Mouse (Mus musculus) layer of hippocampus, adult 8-10 months (tissue): ENCODE data around the gene Rfx1. TPM values are rescaled to one million over a fixed set of nuclear protein-coding genes. Genes with fewer than 3 reads are reported as not detected.

ENCODE experiments used
- DNase-seq, 2 experiments: peaks; one replicate each; pipeline ENCODE4 v3.0.0; 2022; ENCODE audit warnings: low spot score in 2 of 2
- total RNA-seq, 4 experiments: library from RNA; stranded (reverse); gene quantifications; 2 replicates each; pipeline ENCODE4 v1.2.4; 2022

The Rfx1 gene
- total RNA-seq, 4 experiments from 2014 or later = 24.6 to 34.1 (median 28.3) TPM

DNA sequence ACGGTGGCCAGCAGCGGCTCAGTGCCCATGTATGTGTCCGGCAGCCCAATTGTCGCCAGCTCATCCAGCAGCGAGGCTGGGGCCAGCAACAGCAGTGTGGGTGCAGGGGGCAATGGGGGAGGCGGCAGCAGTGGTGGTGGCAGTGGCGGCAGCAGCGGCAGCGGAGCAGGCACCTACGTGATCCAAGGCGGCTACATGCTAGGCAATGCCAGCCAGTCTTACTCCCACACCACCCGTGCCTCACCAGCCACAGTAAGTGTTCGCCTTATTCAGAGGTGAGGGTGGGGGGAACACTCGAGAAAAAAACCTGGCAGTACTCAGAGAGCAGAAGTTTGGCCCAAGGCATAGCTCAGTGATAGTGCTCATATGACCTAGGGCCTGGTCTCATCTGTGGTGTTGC is 21.2 kb downstream of the Rfx1 start:
- DNase-seq = no peak

DNA sequence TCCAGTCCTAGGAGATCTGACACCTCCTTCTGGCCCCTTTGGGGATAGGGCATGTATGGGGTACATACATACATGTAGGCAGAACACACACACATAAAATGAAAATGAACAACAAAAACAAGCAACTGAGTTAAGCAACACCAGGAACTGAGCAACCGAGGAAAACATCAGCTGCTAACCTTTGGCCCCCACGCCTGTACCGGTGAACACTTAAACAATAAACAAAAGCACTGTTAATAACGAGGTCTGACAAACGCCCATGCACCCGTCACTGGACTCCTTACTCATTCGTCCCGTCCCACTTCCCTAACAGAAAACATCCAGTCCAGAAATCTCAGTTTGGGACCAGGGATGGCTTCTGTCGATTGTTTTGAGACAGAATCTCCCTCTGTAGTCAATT is 22.6 kb downstream of the Rfx1 start:
- no peak for DNase-seq

DNA sequence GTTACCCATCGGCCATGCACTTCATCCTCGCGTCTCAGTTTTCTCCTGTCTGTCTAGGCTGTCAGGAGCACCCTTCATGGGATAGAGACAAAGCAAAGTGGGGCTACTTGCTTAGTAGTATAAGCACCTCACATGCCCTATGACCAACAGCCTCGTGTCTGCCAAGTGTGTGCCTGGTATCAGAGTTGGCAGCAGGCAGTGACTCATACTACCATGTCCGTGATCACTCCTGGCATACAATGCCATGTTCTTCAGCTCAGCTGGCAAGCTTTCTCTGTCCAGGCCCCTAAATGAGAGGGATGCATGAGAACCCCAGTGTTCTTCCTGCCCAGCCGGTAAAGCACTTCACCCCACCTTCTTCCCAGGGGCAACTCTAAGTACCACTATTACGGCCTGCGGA is 24.0 kb downstream of the Rfx1 start:
- DNase-seq = peak in 1 of 2 experiments; percentile 6

DNA sequence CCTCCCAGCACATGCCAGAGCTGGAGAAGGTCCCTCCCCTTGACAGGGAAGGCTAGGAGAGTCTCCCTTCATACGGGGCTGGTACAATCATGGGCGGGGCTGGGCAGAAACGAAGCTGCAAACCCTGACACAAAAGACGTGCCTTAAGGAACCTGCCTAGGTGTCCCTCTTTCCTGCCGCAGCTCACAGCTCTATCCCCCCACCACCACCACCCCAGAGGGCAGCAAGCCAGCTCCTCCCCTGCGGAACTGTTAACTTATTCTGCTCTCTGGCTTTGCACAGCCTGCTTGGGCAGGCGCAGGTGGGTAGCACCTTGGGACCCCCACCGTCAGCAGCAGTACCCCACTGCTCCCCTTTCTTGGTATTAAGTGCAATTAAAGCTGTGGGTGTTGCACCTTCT is 29.4 kb downstream of the Rfx1 start:
- no peak for DNase-seq

DNA sequence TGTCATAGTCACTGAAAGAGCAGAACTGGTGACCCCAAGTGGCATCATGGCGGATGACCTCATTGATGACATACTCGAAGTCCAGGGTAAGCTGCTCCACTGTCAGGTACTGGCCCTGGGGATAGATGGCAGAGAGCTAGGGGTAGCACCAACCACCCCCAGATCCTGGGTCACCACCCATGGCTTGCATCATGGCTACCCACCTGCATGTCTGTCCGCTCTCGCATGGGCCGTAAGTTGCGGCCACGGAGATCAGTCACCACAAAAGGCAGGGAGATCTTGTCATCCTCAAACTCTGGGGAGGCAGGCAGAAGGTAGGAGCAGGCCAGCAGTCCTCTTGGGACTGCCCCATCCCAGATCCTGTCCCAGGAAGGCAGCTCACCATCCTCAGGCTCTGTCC is 31.7 kb downstream of the Rfx1 start:
- DNase-seq = no peak

DNA sequence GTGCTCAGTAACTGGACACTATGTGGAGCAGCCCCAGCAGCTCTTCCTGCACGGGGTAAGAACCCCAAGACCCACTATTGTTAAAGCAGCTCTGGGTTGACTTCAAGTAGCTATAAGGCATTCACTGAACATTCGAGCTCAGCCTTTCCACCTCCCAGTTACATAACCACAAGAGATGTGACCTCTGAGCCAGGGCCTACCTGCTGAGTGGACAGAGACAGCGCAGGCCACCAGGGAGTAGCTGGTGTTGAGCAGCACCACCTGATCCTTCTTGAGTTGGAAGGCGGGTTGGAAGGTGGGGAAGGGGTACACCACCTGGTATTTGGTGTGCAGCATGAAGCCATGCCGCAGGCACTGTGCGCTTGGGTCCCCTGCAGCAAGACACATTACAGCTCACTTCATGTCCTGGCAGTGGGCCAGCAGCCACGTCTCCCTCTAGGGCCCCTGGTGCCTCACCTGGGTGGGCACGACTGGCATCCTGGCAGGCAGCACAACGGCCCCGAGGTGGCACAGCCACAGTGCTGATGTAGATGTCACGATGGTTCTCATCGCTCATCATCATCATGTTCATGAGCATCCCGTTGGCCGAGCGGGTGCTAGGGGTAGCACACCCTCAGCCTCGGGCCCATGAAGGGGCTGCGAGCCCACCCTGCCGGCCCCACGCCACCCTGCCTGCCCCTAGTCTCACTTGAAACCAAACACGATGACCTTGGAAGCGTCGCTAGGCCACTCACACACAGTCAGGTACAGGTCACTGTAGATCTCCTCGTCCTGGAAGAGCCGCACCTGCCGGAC is 35.0 kb downstream of the Rfx1 start:
- peak in 1 of 2 experiments; percentile 5 for DNase-seq

DNA sequence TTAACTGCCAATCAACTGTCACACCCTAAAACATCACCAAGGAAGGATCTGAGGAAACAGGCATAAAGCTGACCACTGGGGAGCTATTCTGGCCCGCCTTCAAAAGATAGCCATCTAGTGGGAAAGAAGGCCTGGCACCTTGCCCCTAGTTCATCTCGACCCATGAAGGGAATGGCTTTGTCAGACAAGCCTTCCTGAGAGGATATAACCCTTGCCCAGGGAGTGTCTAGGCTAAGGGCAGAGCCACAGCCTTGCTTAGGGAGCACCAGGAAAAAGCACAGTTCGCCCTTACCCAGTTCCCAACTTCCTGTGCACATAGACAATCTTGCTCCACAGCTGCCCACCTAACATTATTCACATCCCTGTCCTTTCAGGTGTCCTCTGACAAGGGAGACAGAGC is 37.0 kb downstream of the Rfx1 start:
- DNase-seq = no peak

DNA sequence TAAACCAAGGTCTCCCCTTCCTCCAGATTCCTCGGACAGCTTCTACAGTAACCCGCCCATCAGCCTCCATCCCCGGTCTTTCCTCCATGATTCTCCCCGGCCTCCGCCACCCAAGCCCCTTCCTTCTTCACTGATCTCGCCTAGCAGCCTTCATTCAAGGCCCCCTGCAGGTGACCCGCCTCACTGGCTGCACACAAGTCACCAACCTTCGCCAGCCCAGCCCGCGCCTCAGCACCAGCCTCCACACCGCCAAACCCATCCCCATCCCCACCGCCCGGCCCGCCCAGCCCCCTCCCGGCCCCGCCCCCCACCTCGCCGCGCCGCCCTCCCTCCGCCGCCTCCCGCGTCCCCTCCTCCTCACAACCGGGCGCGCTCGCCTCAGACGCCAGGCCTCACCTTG is 37.6 kb downstream of the Rfx1 start:
- no peak for DNase-seq

DNA sequence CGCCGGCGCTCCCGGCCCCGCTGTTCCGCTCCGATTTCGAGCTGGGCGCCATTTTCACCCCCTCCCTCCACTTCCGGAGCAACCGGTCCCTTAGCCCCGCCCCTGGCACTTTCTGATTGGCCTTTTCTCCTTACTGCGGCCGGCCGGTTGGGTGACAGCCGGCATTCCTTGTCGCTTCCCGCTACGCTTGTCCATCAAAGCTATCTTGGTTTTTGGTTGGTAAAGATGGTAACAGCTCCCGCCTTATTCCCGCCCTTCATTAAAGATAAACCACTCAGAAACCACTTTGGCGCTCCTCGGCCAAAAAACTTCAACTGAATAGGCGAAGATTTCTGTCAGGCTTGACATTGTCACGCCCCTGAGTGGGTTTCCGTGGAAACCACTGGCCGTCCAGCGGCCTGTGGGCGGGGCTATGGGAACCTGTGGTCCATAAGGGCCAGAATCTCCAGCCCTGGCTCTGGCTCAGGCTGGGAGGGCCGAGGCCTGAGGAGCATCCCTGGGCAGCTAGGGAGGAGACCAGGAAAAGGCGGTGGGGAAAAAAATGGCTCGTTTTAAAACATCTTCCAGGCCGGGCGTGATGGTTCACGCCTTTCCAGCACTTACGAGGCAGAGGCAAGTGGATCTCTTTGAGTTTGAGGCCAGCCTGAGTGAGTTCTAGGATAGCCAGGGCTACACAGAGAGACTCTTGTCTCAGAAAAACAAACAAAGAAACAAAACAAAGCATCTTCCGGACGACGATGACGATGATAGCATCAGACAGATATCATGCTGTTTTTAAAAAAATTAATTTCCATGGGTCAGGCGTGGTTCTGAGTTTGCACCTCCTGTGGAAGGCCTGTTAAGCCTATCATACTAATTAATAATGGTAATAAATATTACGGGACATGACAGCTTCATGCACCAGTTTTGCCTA is 38.3 kb downstream of the Rfx1 start, which contains the start of gene Dcaf15:
TSS of gene Dcaf15 (minus strand) at position 72 of the 913 bp plus-strand sequence.
- peak; percentile 96 to 99 for DNase-seq

DNA sequence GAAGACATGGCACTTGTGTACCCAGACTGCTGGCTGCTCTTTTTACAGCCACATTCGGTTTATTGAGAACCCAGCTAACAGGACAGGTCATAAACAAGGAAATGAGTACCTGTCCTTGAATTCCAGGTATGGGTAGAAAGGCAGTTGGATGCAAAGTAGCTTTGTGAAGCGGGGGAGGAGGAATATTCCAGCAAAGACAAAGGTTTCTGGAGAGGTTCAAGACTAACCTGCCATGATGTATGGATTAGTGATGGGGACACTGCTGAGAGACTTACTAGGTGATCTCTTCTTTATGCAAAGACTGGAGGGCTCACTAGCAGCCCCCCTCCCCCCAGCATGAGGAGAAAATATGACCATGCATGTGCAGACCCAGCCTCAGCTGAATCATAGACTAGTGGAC is 39.0 kb downstream of the Rfx1 start:
- DNase-seq = no peak

DNA sequence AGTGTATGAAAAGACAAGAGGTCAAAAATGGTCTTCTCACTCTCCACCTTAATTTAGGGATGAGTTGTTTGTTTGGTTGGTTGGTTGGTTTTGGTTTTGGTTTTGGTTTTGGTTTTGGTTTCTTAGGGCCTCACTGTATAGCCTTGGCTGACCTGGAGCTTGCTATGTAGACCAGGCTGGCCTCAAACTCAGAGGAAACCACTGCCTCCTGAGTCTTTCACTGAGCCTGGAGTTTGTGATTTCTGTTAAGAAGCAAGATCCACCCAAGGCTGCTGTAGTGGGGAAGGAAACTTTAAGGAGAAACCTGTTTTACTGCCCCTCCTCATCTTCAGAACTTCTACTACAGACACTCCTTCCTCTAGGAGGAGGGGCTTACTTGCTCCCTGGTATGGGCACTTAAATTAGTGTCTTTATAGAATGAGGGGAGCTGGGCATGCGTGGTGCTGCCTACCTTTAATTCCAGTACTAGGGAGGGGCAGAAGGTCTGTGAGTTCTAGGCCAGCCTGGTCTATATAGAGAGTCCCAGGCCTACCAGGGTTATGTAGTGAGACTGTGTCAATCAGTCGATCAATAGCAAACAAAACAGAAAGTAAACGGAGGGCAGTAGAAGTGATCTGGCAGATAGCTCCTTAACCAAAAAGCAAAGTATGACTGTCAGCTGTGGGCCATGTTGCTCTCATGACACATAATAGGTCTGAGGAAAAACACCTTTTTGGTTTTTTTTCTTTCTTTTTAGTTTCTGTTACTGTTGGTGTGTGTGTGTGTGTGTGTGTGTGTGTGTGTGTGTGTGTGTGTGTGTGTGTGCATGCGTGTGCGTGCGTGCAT is 39.8 kb downstream of the Rfx1 start:
- no peak for DNase-seq

DNA sequence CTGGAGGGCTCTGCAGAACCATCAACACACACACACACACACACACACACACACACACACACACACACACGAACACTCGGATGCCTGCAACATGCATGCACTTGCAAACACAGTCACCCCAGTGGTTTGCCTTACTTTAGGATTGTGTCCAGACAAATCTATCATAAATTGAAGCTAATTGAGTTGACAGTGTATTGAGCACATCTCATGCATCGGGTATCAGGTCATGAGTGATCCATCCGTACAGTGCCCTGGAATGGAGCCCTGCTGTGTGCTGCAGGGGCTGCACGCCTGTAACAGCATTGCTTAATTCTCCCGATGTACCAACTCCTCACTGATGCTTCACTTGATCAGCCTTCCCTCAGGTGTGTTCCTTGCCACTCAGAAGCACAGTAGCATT is 49.0 kb downstream of the Rfx1 start:
- DNase-seq = no peak

DNA sequence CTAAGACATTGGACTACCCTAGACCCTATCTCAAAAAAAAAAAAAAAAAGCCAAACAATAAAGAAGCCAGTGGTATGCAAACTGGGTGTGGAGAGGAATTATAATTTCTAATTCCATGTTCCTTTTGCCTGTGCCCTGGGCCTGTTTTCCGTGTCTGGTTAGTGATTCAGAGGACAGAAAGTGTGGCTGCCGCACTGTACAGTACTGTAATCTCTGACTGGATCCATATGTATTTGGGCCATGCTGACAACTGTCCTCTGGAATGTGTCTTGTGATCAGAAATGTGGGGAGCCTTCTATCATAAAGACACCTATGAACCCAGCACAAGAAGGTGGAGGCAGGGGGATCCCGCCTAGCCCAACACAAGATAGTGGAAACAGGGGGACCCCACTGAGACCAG is 55.5 kb downstream of the Rfx1 start:
- no peak for DNase-seq

DNA sequence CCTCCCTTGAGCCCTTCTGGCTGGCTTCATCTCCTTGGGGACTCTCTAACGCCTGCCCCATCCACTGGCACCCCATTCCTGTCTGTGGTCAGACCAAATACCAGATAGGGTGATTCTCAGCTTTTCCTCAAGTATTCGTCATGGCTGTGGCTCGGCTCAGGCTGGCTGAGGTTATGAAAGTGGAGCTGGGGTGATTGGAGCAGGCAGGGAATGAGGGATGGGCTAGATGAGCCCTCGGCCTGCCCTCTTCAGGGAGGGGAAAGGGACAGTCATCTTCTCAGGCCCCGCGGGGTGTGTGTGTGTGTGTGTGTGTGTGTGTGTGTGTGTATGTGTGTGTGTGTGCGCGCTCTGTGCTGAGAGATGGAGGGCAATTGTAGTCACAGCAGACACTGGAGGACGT is 59.0 kb downstream of the Rfx1 start, which contains the start of gene Podnl1:
TSS of gene Podnl1 (plus strand) at position 334 of the 400 bp plus-strand sequence.
- no peak for DNase-seq

DNA sequence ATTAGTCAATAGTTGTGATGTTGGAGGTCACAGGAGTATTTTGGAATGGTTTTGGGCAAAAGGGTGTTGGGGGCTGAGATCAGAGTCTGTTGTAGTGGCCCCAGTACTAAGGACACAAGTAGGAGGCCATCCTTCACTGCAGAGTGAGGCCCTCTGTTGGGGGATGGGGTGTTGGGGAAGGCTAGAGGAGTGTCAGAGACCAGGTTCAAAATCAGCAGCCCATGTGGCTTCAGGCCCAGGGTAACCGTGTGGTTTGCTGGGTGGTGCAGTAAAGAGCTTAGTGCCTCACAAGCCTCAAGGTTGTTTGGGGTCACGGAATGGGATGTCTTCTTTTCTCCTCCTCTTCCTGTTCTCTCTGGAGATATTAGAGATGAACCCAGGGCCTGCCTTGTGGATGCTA is 60.1 kb downstream of the Rfx1 start:
- no peak for DNase-seq

DNA sequence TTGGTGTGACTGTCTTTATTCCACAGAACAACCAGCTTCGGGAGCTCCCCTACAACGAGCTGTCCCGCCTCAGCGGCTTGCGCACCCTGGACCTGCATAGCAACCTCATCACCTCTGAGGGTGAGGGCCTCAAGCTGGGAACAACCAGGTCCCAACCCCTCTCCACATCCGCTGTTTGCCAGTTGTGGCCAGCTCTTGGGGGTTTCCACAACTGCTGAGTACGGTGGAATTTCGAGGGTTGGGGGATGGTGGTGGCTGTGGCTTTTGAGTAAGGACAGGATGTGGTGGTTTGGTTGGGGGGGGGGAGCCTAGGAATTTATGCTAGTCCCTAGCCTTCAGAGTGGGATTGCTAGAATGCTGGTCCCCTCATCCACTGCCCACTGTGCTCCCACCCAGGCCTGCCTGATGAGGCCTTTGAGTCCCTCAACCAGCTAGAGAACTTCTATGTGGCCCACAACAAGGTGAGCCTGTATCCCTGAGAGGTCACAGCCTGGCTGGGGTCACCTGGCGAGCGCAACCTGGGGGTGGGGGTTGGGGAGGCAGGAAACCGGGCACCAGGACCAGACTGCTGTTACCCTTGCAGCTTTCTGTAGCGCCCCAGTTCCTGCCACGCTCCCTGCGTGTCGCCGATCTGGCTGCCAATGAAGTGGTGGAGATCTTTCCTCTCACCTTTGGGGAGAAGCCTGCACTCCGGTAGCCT is 60.7 kb downstream of the Rfx1 start:
- DNase-seq = no peak

DNA sequence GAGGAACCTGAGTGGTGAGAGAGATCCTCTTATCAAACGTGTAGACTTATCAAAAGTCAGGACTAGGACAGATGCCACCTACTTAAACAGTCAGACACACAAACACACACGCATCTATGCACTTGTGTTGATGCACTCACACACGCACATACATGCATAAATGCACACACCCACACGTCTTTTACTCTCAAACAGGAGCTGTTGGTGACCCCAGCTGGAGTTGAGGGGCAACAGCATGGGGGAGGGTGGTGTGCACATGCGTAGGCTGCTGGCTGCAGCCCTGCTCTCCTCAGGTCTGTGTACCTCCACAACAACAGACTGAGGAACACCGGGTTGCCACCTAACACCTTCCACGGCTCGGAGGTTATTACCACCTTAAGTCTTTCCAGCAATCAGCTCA is 61.6 kb downstream of the Rfx1 start:
- DNase-seq = no peak

DNA sequence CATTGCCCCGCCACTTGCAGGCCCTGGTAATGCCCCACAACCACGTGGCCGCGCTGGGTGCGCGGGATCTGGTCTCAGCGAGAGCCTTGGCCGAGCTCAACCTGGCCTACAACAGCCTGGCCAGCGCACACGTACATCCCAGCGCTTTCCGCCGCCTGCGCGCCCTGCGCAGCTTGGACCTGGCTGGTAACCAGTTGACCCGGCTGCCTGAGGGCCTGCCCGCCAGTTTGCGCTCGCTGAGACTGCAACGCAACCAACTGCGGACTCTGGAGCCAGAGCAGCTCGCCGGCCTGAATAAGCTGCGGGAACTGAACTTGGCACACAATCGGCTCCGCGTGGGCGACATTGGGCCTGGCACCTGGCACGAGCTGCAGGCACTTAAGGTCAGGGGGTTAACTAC is 64.2 kb downstream of the Rfx1 start:
- DNase-seq = peak in 1 of 2 experiments; percentile 5

DNA sequence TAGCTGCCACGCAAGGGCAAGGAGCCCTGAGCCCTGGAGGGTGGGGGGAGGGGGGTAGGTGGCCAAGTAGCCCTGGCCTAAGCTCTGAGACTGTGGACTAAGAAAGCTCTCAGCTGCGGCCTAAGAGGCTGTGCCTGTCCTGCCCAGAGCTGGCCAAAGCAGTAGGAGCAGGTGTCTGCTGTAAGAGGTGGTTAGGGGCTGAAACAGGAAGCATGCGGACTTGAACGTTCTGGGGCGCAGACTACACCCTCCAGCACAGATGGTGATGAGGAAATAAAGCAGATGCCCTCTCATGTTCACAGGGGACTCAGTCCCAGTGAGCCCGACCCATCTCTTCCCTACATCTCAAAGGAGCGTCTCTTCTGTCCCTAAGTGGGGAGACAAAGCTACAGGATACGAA is 65.6 kb downstream of the Rfx1 start:
- DNase-seq = peak in 1 of 2 experiments; percentile 13

DNA sequence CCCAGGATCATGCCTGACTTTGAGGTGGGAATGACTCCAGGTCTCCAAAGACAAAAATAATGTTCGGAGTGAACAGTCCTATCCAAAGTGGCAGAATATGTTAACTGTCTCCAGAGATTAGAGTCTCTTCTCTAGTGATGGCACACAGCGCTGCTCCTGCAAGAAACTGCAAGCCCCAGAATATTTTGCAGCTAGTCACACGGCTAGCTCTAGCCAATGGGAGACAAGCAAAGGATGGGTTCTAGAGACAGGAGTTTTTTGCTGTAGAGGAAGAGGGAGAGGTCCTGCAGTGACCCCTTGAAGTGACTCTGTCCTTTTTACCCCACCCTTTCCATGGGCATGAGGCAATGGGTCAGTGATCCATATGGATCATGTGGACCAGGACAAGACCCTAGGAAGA is 71.2 kb downstream of the Rfx1 start:
- DNase-seq = no peak

DNA sequence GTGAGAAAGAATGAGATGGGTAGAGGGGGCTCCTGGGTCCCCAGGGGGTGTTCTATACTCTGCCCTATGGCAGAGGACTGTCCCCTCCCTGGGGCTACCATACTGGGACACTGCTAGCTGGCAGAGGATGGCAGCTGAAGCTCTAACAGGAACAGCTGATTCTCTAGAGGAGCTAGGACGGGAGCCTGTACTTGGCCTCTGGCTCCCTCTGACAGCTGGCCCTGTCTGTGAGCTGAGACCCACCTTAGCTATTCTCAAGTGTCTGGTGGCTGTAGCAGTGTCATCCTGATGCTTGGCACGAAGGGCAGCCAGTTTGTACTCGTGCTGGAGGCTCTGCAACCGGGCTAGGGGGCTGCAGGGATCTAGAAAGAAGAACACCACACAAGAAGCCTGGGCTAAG is 74.2 kb downstream of the Rfx1 start:
- DNase-seq = no peak
